Mouse (Mus musculus): ENCODE results near the gene Cfap126. TPM values are rescaled to one million over a fixed set of nuclear protein-coding genes. Genes with fewer than 3 reads are reported as not detected.

Gene Cfap126
- polyA plus RNA-seq, 1 experiment: 0.39 TPM

DNA sequence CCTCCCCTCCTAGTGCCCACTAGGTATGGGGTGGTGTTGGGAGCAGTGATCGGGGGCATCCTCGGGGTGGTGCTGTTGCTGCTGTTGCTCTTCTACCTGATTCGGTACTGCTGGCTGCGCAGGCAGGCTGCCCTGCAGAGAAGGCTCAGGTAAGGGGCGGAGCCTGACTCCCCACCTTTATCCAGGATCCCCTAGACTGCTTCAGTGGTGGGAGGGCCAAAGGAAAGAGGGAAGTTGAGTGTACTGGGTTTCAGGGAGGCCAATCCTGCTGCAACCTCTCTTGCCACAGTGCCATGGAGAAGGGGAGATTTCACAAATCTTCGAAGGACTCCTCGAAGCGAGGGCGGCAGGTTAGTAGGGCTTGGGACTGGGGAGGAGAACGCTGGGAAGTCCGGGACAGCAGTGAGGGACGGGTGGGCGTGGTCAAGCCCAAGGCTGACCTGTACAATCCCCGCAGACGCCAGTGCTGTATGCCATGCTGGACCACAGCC lies 45.8 kb downstream of the Cfap126 start:
- Histone ChIP-seq H3K4me3 (ENCODE audit: insufficient read depth, poor library complexity, severe bottlenecking) (no peak overlapping the region), H3K36me3 (ENCODE audit: control insufficient read depth, insufficient read depth) (no peaks in the 10 kb centered on the region), H3ac (ENCODE audit: control insufficient read depth, insufficient read length, low read depth) (no peak overlapping the region), H3K79me3 (ENCODE audit: low read depth) (no peaks in the 10 kb centered on the region), H3K27me3 (ENCODE audit: control insufficient read depth, insufficient read depth, insufficient read length) (no peaks in the 10 kb centered on the region), H3K79me2 (ENCODE audit: control insufficient read depth, insufficient read depth) (no peaks in the 10 kb centered on the region)
- TF ChIP-seq FOSL1 (IDR thresholded peaks at IDR 0.05; ENCODE audit: insufficient read depth, low read length, poor library complexity, severe bottlenecking): no peak
- no peak for TF ChIP-seq CEBPB (IDR thresholded peaks at IDR 0.05; ENCODE audit: low read depth)
- TF ChIP-seq MYOD1 (IDR thresholded peaks at IDR 0.05; ENCODE audit: control insufficient read depth, insufficient read length, low read depth): no peak
- TF ChIP-seq MYOG (IDR thresholded peaks at IDR 0.05; ENCODE audit: control insufficient read depth, extremely low read depth, insufficient read length): no peak
- TF ChIP-seq CTCF (IDR thresholded peaks at IDR 0.05; ENCODE audit: control insufficient read depth, insufficient read depth, insufficient read length): no peak
- no peak for TF ChIP-seq USF1 (IDR thresholded peaks at IDR 0.05; ENCODE audit: low read depth)
- no peak for TF ChIP-seq MAX (IDR thresholded peaks at IDR 0.05)

DNA sequence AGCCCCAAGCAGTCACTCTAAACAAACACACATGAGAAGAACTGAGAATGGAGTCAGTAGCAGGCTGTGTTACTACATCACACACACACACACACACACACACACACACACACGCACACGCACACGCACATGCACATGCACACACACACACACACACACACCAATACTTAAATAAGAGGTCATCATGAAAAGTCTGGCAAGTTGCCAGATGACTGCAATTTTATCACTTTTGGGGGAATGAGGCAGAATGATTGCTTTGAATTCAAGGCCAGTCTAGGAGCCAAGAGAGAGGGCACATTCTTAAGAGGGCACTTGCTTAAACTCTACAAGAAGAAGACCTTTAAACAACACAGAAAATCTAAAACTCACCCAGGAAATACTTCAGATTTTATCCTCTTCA lies 48.8 kb downstream of the Cfap126 start:
- H3K79me2 ChIP-seq (ENCODE audit: control insufficient read depth, insufficient read depth): no peaks in the 10 kb centered on the region
- no peaks in the 10 kb centered on the region for H3K27me3 ChIP-seq (ENCODE audit: control insufficient read depth, insufficient read depth, insufficient read length)
- no peak overlapping the region for H3K4me3 ChIP-seq (ENCODE audit: insufficient read depth, poor library complexity, severe bottlenecking)
- H3ac ChIP-seq (ENCODE audit: control insufficient read depth, insufficient read length, low read depth): no peak overlapping the region
- no peaks in the 10 kb centered on the region for H3K36me3 ChIP-seq (ENCODE audit: control insufficient read depth, insufficient read depth)
- no peaks in the 10 kb centered on the region for H3K79me3 ChIP-seq (ENCODE audit: low read depth)
- TF ChIP-seq CTCF (IDR thresholded peaks at IDR 0.05; ENCODE audit: control insufficient read depth, insufficient read depth, insufficient read length) (no peak), MYOG (IDR thresholded peaks at IDR 0.05; ENCODE audit: control insufficient read depth, extremely low read depth, insufficient read length) (no peak), USF1 (IDR thresholded peaks at IDR 0.05; ENCODE audit: low read depth) (no peak), MAX (IDR thresholded peaks at IDR 0.05) (no peak), MYOD1 (IDR thresholded peaks at IDR 0.05; ENCODE audit: control insufficient read depth, insufficient read length, low read depth) (no peak), FOSL1 (IDR thresholded peaks at IDR 0.05; ENCODE audit: insufficient read depth, low read length, poor library complexity, severe bottlenecking) (no peak), CEBPB (IDR thresholded peaks at IDR 0.05; ENCODE audit: low read depth) (no peak)

DNA sequence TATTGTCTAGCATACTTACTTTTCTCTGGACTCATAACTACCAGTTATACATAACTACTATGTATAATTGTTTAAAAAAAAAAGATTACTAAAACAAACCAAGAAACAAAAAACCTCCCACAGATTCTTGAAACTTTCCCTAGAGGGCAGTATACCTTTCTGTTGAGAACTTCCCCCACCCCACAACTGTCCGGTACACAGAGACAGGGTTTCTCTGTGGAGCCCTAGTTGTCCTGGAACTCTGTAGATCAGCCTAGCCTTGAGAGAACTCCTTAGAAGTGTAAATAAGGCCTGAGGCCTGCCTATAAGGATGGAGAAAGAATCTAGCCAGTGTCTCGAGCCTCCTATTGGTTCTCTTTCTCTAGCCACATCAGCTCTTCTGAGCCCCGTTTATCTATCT lies 50.5 kb downstream of the Cfap126 start:
- H3K79me2 ChIP-seq (ENCODE audit: control insufficient read depth, insufficient read depth): no peaks in the 10 kb centered on the region
- no peak overlapping the region for H3K4me3 ChIP-seq (ENCODE audit: insufficient read depth, poor library complexity, severe bottlenecking)

DNA sequence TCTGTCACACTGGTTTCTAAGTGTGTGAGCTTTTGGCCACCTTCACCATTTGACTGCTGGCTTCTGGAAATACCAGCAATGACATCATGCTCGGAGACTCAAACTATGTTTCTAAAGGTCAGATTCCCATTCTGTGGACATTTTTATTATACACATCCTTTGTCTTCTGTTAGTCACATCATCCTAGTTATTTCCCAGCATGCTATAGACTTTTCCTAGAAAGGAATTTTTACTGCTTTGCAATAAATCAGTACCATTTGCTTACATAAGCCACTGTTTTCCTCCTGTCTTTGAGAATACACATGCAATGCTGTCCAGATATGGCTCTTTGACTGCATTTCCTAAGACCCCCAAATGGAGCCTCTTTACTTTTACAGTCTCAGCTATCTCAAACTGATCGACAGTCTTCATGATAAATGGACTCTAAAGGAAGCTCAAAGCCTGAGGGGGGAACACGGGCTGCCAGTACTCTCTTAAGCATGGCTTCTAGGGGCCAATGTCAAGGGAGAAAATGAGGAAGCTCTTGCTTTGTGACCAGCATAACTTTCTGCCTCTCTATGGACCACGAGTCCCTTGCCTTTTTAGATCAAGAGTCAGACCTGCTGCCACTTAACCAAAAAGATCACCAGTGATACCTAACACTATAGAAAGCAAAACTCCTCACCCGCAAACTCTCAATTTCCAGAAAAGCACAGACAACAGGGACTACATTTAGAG lies 52.1 kb downstream of the Cfap126 start:
- Histone ChIP-seq H3ac (ENCODE audit: control insufficient read depth, insufficient read length, low read depth) (no peak overlapping the region), H3K79me3 (ENCODE audit: low read depth) (no peaks in the 10 kb centered on the region), H3K79me2 (ENCODE audit: control insufficient read depth, insufficient read depth) (no peaks in the 10 kb centered on the region), H3K4me3 (ENCODE audit: insufficient read depth, poor library complexity, severe bottlenecking) (no peak overlapping the region), H3K27me3 (ENCODE audit: control insufficient read depth, insufficient read depth, insufficient read length) (no peaks in the 10 kb centered on the region), H3K36me3 (ENCODE audit: control insufficient read depth, insufficient read depth) (no peaks in the 10 kb centered on the region)
- TF ChIP-seq CTCF (IDR thresholded peaks at IDR 0.05; ENCODE audit: control insufficient read depth, insufficient read depth, insufficient read length) (no peak), USF1 (IDR thresholded peaks at IDR 0.05; ENCODE audit: low read depth) (no peak), MYOD1 (IDR thresholded peaks at IDR 0.05; ENCODE audit: control insufficient read depth, insufficient read length, low read depth) (no peak), MYOG (IDR thresholded peaks at IDR 0.05; ENCODE audit: control insufficient read depth, extremely low read depth, insufficient read length) (no peak), MAX (IDR thresholded peaks at IDR 0.05) (no peak), CEBPB (IDR thresholded peaks at IDR 0.05; ENCODE audit: low read depth) (no peak), FOSL1 (IDR thresholded peaks at IDR 0.05; ENCODE audit: insufficient read depth, low read length, poor library complexity, severe bottlenecking) (no peak)

More for the DNA sequence above, 50.5 kb downstream of the Cfap126 start:
- TF ChIP-seq USF1 (IDR thresholded peaks at IDR 0.05; ENCODE audit: low read depth) (no peak), MAX (IDR thresholded peaks at IDR 0.05) (no peak), CEBPB (IDR thresholded peaks at IDR 0.05; ENCODE audit: low read depth) (no peak), MYOG (IDR thresholded peaks at IDR 0.05; ENCODE audit: control insufficient read depth, extremely low read depth, insufficient read length) (no peak), CTCF (IDR thresholded peaks at IDR 0.05; ENCODE audit: control insufficient read depth, insufficient read depth, insufficient read length) (no peak), FOSL1 (IDR thresholded peaks at IDR 0.05; ENCODE audit: insufficient read depth, low read length, poor library complexity, severe bottlenecking) (no peak), MYOD1 (IDR thresholded peaks at IDR 0.05; ENCODE audit: control insufficient read depth, insufficient read length, low read depth) (no peak)
- Histone ChIP-seq H3K27me3 (ENCODE audit: control insufficient read depth, insufficient read depth, insufficient read length) (no peaks in the 10 kb centered on the region), H3ac (ENCODE audit: control insufficient read depth, insufficient read length, low read depth) (no peak overlapping the region), H3K79me3 (ENCODE audit: low read depth) (no peaks in the 10 kb centered on the region), H3K36me3 (ENCODE audit: control insufficient read depth, insufficient read depth) (no peaks in the 10 kb centered on the region)

DNA sequence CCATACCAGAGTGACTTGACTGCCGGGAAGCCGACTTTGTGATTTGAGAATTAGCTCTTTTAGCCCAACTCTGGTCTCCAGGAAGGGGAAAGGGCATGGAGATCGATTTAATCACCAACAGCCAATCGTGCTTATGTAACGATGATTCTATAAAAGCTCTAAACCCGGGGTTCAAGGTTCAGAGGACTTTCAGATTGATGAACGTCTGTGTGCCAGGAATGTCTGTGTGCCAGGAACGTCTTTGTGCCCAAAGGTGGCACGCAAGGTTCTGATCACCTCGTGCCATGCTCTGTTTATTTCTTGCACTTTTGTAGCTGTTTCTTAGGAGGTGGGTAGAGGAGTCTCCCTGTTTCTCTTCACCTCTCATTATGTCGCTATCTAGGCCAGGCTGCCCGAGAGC lies 55.2 kb downstream of the Cfap126 start:
- TF ChIP-seq CEBPB (IDR thresholded peaks at IDR 0.05; ENCODE audit: low read depth): no peak
- no peak for TF ChIP-seq MYOD1 (IDR thresholded peaks at IDR 0.05; ENCODE audit: control insufficient read depth, insufficient read length, low read depth)
- Histone ChIP-seq H3ac (ENCODE audit: control insufficient read depth, insufficient read length, low read depth) (no peak overlapping the region), H3K4me3 (ENCODE audit: insufficient read depth, poor library complexity, severe bottlenecking) (no peak overlapping the region), H3K79me2 (ENCODE audit: control insufficient read depth, insufficient read depth) (no peaks in the 10 kb centered on the region), H3K27me3 (ENCODE audit: control insufficient read depth, insufficient read depth, insufficient read length) (no peaks in the 10 kb centered on the region), H3K36me3 (ENCODE audit: control insufficient read depth, insufficient read depth) (no peaks in the 10 kb centered on the region), H3K79me3 (ENCODE audit: low read depth) (no peaks in the 10 kb centered on the region)

DNA sequence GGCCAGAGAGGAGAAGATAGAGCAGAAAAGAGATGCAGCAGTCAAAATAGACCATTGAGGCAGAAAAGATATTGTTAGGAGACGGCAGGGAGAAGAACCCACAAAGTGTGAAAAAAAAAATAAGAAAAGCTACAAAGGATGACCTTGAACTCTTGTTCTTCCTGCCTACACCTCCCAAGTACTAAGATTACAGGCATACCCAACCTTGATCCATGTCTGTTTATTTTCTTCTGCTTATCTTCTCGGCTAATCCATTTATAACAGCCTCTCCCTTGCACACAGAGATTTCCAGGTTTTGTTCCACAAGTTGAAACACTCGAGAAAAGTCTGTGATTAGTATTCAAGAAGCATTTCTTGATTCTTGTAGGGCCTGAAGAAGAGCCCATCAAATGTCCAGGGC lies 56.2 kb downstream of the Cfap126 start:
- Histone ChIP-seq H3K27me3 (ENCODE audit: control insufficient read depth, insufficient read depth, insufficient read length) (no peaks in the 10 kb centered on the region), H3K36me3 (ENCODE audit: control insufficient read depth, insufficient read depth) (no peaks in the 10 kb centered on the region), H3K4me3 (ENCODE audit: insufficient read depth, poor library complexity, severe bottlenecking) (no peak overlapping the region), H3K79me3 (ENCODE audit: low read depth) (no peaks in the 10 kb centered on the region), H3K79me2 (ENCODE audit: control insufficient read depth, insufficient read depth) (no peaks in the 10 kb centered on the region), H3ac (ENCODE audit: control insufficient read depth, insufficient read length, low read depth) (no peak overlapping the region)
- TF ChIP-seq CTCF (IDR thresholded peaks at IDR 0.05; ENCODE audit: control insufficient read depth, insufficient read depth, insufficient read length): no peak
- TF ChIP-seq MYOG (IDR thresholded peaks at IDR 0.05; ENCODE audit: control insufficient read depth, extremely low read depth, insufficient read length): no peak
- no peak for TF ChIP-seq MAX (IDR thresholded peaks at IDR 0.05)
- TF ChIP-seq USF1 (IDR thresholded peaks at IDR 0.05; ENCODE audit: low read depth): no peak
- no peak for TF ChIP-seq CEBPB (IDR thresholded peaks at IDR 0.05; ENCODE audit: low read depth)
- no peak for TF ChIP-seq MYOD1 (IDR thresholded peaks at IDR 0.05; ENCODE audit: control insufficient read depth, insufficient read length, low read depth)
- no peak for TF ChIP-seq FOSL1 (IDR thresholded peaks at IDR 0.05; ENCODE audit: insufficient read depth, low read length, poor library complexity, severe bottlenecking)
